Mouse (Mus musculus) bone marrow macrophage, adult 2 months (primary cell): ENCODE results near the gene Zkscan17. TPM values are rescaled to one million over a fixed set of nuclear protein-coding genes. Genes with fewer than 3 reads are reported as not detected.

ENCODE experiments used
- H3K27ac ChIP-seq: 2 replicates; pipeline ENCODE4 v1.5.1; 2012; ENCODE audit warnings: low read depth, low read length; ENCODE audit not compliant: insufficient read depth
- H3K4me1 ChIP-seq: 2 replicates; pipeline ENCODE4 v1.6.1; 2012; ENCODE audit warnings: low read length; ENCODE audit not compliant: control insufficient read depth, insufficient read depth
- H3K4me3 ChIP-seq: 2 replicates; pipeline ENCODE4 v1.5.1; 2012; ENCODE audit warnings: mild to moderate bottlenecking, low read length, moderate library complexity; ENCODE audit not compliant: insufficient read depth
- CTCF ChIP-seq: IDR thresholded peaks from 2 replicates; pipeline ENCODE4 v1.5.1; 2012; ENCODE audit warnings: low read depth, mild to moderate bottlenecking, low read length, moderate library complexity
- POLR2A ChIP-seq: IDR thresholded peaks from 2 replicates; pipeline ENCODE4 v1.6.1; 2012; ENCODE audit warnings: mild to moderate bottlenecking, low read depth, low read length, borderline replicate concordance
- polyA plus RNA-seq: library from polyadenylated mRNA; stranded (reverse); fragments of >200 nt; gene quantifications from 2 replicates; pipeline ENCODE4 v1.2.4, GENCODE M21; 2012; ENCODE audit not compliant: missing spikeins, insufficient read depth, insufficient read length

Zkscan17 gene
- polyA plus RNA-seq, 1 experiment: 20.2 TPM

DNA sequence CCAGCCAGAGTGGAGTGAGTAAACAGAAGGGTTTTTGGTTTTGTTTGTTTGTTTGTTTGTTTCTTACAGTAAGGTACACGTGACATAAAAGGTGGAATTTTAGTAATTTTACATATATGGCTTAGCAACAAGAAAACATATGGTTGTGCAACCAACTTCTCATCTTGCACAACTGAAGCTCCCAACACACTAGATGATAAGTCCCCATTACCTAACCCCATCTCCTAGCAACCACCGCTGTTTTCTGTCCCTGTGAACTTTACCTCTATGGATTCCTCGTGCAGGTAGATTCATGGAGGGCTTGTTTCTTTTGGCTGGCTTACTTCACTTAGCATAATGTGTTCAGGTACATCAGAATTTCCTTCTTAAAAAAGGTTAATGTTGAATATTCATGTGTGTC, 16.8 kb upstream of the Zkscan17 start:
- peak overlapping the region; percentile 62 for H3K4me3 ChIP-seq
- peaks cover 49% of the 10 kb centered on the region for H3K4me1 ChIP-seq
- TF ChIP-seq POLR2A: no peak
- no peak for TF ChIP-seq CTCF
- peak overlapping the region; percentile 98 for H3K27ac ChIP-seq

DNA sequence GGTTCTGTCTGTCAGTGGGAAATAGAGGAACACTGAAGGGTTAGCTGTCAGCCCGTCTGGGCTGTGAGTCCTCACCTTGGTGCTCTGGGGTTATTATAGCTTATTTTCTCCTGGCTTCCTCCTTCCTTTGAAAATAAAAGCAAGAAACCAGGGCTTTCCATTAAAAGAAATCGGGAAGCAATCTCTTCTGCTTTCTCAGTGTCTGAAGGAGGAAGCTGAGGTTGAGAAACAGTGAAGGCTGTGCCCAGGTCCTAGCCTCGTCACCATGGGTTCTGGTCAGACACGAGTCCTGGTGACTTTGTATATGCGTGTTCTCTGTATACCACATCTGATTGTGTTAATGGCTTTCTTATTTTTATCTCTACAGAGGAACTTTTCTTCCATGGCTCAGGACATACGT, 15.9 kb upstream of the Zkscan17 start:
- TF ChIP-seq CTCF: no peak
- TF ChIP-seq POLR2A: no peak

GRCm38 (mm10) chr11:59541324-59541723, 14.8 kb upstream of the Zkscan17 start, which contains the start of gene Nlrp3:
Gene Nlrp3 (plus strand): TSS chr11:59541568.
- TF ChIP-seq POLR2A (no peak), CTCF (no peak)

More for the DNA sequence above, 15.9 kb upstream of the Zkscan17 start:
- peaks cover 56% of the 10 kb centered on the region for H3K4me1 ChIP-seq
- peak overlapping the region; percentile 98 for H3K27ac ChIP-seq
- peak overlapping the region; percentile 61 for H3K4me3 ChIP-seq

DNA sequence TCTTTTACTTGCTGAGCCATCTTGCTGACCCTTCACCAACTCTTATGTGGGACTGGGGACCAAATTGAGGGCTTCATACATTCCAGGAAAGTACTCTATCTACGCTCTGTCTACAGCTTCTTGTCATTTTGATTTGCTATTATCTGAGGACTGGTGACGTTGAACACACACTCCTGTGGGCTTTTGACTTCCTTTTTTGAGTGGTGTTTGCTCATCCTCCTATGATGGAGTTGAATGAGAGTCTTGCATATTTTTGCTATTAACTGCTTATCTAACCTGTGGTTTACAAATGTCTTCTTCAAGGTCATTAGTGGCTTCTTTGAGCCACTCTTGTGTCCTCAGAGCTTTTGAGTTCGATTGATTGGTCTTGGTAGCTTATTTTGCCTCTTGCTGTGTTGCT, 13.6 kb upstream of the Zkscan17 start:
- peak overlapping the region; percentile 94 for H3K27ac ChIP-seq
- H3K4me1 ChIP-seq: peaks cover 61% of the 10 kb centered on the region
- no peak overlapping the region for H3K4me3 ChIP-seq
- no peak for TF ChIP-seq POLR2A

More at GRCm38 (mm10) chr11:59541324-59541723, 14.8 kb upstream of the Zkscan17 start, which contains the start of gene Nlrp3:
- Histone ChIP-seq H3K4me3 (peak within 1 kb of the TSS; percentile 61), H3K4me1 (peaks cover 60% of the 10 kb centered on the region), H3K27ac (peak within 1 kb of the TSS; percentile 98)

DNA sequence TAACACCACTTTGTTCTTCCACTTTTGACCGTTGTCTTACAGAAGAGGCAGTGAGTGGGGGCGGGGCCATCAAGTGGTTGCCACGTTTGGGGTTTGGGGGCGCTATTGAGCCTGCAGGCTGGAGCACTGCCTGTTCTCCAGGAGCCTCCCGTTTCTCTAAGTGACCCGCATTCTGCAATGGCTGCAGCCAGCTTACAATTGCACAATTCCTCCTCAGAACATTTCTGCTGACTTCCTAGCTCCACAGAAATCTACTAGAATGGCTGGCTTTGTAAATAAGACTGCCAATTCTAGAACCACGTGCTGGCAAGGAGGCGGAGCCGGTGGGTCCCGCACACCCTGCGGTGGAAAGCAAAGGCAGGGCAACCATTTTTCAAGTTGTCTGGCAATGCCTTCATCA, 11.8 kb upstream of the Zkscan17 start:
- TF ChIP-seq CTCF (peak; percentile 51; the same call in 1 of the 2 replicates), POLR2A (no peak)
- peaks cover 67% of the 10 kb centered on the region for H3K4me1 ChIP-seq
- H3K4me3 ChIP-seq: no peak overlapping the region
- H3K27ac ChIP-seq: peak overlapping the region; percentile 90

- TF ChIP-seq CTCF: peak; percentile 84
- TF ChIP-seq POLR2A: no peak
- no peak overlapping the region for H3K4me3 ChIP-seq
- peak overlapping the region; percentile 73 for H3K27ac ChIP-seq
- H3K4me1 ChIP-seq: peaks cover 64% of the 10 kb centered on the region
These were observed 10.9 kb upstream of the Zkscan17 start for GRCm38 (mm10) chr11:59537218-59538130.

DNA sequence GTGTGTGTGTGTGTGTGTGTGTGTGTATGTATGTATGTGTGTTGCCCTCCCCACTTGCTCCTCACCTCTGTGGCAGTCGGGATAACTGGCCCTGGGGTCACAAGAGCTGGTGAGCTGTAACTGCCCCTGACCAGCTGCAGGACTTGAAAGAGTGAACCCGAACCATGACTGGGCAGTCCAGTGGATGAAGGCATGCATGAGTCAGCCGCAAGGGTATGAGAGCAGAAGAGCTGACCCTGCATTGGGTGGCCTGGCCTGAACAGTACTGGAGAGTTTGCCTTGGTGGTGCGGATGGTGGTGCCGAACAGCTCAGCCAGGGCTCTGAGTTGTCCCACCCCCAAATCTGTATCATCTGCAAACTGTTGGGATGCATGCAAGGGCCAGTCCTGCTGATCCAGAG, 5.0 kb upstream of the Zkscan17 start:
- no peak overlapping the region for H3K4me3 ChIP-seq
- TF ChIP-seq CTCF: no peak
- no peak for TF ChIP-seq POLR2A
- no peak overlapping the region for H3K27ac ChIP-seq
- peaks cover 59% of the 10 kb centered on the region for H3K4me1 ChIP-seq

DNA sequence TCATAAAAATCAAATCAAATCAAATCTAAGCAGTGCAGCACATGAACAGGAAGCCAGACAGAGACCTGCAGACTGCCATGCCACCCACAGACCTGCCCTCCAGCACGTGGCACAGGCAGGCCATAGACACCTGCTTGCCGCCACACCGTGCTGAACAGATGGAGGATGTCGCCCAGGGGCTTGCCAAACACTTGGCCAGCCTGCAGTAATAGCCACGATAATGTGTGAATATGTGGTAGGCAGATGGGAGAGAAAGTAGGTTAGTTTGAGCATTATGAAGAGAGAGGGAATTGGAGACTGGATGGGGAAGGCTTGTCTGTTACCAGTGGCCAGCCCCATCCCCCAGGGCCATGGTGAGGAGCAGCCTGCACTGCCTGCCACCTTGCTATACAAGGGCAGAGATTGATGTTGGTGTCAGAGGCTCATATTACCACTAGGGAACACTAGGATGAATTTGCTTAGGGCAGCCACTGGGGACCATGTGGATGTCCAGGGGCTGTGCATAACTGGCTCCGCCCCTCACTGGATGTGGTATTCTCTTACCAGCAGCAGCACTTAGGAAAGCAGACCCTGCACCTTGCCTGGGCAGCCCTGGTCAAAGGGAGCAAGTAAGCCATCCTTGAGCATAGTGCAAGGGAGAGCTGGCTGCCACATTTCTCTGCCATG, 4.5 kb upstream of the Zkscan17 start:
- no peak for TF ChIP-seq CTCF
- no peak for TF ChIP-seq POLR2A
- H3K4me3 ChIP-seq: no peak overlapping the region
- peaks cover 61% of the 10 kb centered on the region for H3K4me1 ChIP-seq
- H3K27ac ChIP-seq: no peak overlapping the region

DNA sequence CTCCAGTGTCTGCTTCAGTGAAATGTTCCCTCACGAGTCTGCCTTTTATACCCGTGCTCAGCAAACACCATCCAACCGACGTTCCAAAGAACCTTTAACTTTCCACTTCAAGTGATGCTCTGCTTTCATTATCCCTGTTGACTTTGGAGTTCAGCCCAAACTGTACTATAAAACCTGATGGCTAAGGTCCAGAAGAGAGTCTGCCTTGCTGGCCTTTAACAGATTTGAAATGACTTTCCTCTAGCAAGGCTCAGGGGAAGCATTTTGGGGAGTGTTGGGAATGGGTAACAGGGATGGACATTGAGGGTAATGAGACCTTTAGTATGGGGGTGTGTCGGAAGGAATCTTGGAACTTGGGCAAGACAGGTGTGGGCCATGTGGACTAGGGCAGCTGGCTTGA, 3.7 kb upstream of the Zkscan17 start:
- Histone ChIP-seq H3K4me1 (peaks cover 60% of the 10 kb centered on the region), H3K4me3 (no peak overlapping the region), H3K27ac (no peak overlapping the region)
- TF ChIP-seq POLR2A (no peak), CTCF (no peak)

DNA sequence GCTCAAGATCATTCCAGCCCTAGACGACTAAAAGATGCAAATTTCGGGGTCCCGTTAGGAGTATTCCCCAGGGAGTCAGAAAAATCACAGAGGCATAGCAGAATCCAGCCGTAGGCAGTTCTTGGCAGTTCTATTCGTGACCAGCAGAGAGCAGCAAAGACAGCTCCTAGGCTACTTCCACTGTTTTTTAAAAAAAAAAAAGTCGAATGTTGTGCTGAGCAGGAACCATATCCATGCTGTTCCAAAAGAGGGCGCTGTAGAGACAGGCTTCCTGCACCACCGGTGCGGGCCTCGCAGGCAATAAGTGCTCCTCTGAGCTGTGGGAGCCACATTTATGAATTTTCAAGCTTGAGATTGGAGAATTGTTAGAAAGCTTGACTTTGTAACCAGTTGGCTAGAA, 1.3 kb downstream of the Zkscan17 start:
- H3K27ac ChIP-seq: peak overlapping the region; percentile 81
- H3K4me3 ChIP-seq: peak overlapping the region; percentile 57
- peaks cover 40% of the 10 kb centered on the region for H3K4me1 ChIP-seq
- TF ChIP-seq POLR2A (no peak), CTCF (peak; percentile 97)

DNA sequence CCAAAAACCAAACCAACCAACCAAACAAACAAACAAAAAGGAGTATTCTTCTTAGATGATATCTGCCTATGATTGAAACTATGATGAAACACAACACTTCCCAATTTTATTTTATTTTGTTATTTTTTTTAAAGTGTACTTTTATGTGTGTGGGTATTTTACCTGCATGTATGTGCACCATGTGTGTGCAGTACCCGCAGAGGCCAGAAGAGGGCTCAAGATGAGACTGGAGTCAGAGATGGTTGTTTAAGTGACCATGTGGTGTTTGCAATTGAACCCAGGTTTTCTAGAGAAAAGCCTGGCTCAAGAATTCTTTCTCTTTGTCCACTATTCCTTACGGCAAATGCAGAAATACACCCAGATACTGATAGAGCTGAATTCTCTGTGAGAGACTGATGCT, 2.4 kb downstream of the Zkscan17 start:
- Histone ChIP-seq H3K4me1 (peaks cover 37% of the 10 kb centered on the region), H3K27ac (no peak overlapping the region), H3K4me3 (no peak overlapping the region)
- TF ChIP-seq CTCF (no peak), POLR2A (no peak)
